Mouse (Mus musculus): ENCODE data around the gene Sacs.
"Not testable (repeated sequence)": the region's sequence is repeated elsewhere in the genome, so short reads cannot be mapped to it uniquely, and the experiment has no call there.

Gene Sacs

DNA sequence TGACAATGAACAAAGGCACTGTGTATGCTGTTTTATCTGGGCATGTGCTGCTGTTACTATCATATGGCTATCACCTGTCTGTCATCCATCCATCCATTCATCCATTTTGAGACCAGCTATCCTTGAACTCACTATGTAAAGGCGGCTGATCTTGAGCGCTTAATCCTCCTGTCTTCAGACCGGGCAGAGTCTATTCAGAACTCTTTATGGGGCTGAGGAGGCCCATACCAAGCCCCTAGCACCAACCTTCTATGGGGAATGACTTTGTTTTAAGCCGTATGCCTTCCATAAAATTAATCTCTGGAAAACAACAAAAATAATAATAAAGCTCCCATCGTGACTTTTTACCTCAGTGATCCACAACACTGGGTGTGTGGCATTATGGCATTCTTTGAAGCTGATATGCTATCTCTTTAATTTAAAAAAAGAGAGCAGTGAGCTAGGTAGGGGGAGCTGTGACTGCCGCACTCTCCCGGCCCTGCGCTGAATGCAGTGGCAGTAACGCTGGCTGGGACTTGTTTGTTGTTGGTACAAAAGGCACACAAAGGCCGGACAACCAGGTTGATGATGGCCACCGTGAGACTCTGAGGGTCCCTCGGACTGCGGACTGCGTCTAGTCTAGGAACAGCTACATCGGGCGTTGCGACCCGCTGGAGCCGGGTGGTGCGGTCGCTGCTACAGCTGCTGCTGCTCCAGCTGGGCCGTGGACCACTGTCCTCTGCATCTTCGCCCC lies at the start of gene Sacs:
Gene Sacs, plus strand, starts transcription at position 464 of the 733 bp plus-strand sequence.
- DNase-seq (ENCODE audit: low spot score in 2 of 2) = peak; percentile 33 to 43

- no peak for DNase-seq (ENCODE audit: low spot score in 2 of 2)
These were observed 47.3 kb upstream of the Sacs start for GRCm38 (mm10) chr14:61090955-61091354.

GRCm38 (mm10) chr14:61092073-61092472 lies 46.2 kb upstream of the Sacs start:
- DNase-seq (ENCODE audit: low spot score in 2 of 2) = no peak

- no peak for DNase-seq (ENCODE audit: low spot score in 2 of 2)
These were observed 40.2 kb upstream of the Sacs start for GRCm38 (mm10) chr14:61097974-61098625.

DNA sequence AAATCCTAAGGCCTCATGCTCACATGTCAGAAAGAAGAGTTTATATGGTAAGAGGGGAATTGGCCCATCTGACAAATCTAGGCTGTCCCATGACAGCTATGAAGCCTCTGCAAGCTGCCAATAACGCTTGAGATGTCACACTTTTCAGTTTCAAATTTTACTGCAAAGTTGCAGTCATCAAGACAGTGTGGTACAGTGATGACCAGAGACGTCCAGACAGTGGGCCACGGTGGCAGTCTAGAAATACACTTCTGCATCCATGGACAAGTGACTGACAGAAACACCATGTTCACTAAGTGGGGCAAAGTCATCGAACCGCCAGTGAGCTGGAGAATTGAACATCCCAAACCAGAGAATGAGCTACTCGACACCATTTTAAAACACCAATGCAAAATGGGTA lies 37.5 kb upstream of the Sacs start:
- DNase-seq (ENCODE audit: low spot score in 2 of 2) = no peak

GRCm38 (mm10) chr14:61106404-61106803 lies 31.9 kb upstream of the Sacs start:
- DNase-seq (ENCODE audit: low spot score in 2 of 2) = no peak

DNA sequence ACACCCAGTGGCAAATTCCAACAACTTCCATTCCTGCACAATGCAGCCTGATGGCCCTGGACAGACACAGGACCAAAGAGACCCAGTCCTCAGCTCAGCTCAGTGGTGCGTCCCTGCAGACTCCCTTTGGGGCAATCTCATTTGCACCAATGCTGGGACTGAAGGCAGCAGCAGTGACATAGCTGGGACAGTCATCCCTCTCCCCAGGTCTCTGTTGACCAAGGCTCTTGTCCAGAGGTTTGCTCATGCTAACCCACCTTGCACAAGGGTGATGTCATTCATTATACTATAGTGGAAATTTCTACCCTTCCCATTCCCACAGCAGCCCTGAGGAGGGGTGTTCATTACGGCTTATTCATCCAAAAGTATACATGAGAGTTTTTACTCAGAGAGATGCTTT lies 29.6 kb upstream of the Sacs start:
- DNase-seq (ENCODE audit: low spot score in 2 of 2) = no peak

GRCm38 (mm10) chr14:61112404-61112803 lies 25.9 kb upstream of the Sacs start:
- DNase-seq (ENCODE audit: low spot score in 2 of 2) = peak; percentile 81 to 87

DNA sequence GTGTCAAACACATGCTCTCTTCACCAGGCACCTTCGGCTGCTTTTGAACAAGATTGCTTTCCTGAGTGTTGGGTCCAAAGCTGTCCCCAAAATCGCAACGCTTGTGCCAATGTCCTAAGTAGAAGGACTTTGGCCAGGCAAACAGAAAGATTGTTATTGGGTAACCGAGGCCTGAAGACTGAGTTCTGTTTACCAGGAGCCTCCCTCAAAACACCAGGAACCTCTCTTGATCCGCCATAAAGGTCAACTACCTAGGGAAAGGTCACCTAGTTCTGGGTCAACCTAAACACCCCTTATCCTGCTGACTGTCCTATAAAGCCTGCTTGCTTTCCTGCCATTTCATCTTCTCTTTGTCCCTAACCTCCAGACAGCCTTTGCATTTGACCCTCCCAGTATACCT lies 13.5 kb upstream of the Sacs start:
- DNase-seq (ENCODE audit: low spot score in 2 of 2) = no peak

- no peak for DNase-seq (ENCODE audit: low spot score in 2 of 2)
These were observed 13.1 kb upstream of the Sacs start for GRCm38 (mm10) chr14:61125201-61125600.

DNA sequence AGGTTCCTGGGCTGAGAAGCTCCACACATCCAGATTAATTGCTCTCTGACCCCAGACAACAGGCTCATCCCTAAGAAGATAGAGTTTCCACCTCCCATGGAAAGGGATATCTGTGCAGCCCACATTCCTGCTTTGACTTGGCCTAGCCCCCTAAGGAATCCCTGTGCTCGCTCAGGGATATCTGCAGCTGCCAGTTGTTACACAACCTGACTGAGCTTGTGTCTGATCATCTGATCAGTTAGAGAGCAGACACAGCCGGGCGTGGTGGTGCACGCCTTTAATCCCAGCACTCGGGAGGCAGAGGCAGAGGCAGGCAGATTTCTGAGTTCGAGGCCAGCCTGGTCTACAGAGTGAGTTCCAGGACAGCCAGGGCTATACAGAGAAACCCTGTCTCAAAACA lies 10.9 kb upstream of the Sacs start:
- DNase-seq (ENCODE audit: low spot score in 2 of 2) = not testable (repeated sequence)

DNA sequence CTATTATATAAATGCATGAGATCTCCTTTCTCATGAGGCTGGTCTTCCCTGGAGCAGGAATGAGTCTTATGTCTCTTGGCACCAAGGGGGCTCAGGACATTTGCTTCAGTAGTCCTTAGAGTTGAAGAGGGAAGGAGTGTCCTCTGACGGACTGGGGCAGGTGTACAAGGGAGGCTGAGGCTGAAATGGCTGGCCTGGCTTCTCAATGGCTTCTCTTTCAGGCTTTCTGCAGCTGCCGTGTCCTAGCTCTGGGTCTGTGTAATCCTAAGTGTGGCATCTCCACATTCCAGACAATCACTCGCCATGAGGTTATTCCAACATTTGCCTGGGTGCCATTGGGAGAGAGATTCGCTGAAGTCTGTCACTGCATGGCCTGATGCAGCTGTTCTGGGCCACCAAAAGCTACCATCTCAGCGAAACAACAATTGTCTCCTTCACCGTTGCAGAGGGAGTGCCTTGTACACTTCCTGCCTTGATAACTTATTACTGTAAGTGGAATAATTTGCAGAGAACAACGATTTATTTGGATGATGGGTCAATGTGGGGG lies 9.2 kb upstream of the Sacs start:
- no peak for DNase-seq (ENCODE audit: low spot score in 2 of 2)

DNA sequence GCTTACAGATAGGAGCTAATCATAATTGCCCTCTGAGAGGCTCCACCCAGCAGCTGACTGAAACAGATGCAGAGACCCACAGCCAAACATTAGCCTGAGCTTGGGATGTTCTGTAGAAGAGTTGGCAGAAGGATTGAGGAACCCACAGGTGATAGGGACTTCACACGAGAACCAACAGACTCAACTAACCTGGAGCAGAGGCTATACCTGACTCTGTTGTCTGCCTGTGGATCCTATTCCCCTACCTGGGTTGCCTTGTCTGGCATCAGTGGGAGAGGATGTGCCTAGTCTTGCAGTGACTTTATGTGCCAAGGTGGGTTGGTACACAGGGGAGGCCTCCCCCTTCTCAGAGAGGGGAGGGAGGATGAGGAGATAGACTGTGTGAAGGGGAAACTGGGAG lies 5.7 kb upstream of the Sacs start:
- no peak for DNase-seq (ENCODE audit: low spot score in 2 of 2)

DNA sequence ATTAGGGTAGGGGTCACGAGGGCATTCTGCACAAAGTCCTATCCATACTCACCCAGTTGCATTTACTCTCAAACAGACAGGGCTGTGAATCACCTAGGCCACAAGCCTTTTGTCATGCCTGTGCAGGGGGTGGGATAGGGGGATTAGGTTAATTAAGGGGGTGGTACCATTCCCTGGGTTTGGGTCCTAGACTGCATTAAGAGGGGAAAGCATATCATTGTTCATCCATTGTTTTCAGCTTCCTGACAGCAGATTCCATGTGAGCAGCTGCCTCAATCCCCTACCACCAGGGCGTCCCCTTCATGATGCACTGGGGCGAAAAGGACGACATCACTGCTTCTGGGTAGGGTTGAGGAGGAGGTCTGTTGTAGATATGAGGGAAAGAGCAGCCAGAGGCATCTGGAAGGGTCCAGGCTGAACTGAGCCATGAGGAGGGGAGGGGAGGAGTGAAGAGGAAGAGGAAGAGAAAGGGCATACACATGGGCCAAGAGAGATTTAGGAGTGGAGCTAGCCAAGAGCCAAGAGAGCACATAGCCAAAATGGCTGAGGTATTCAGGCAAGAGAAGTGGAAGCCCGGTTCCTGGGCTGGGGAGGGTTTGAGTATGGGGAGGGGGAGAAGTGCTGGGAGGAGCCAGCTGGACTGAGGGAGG lies 3.8 kb upstream of the Sacs start:
- DNase-seq (ENCODE audit: low spot score in 2 of 2) = no peak

DNA sequence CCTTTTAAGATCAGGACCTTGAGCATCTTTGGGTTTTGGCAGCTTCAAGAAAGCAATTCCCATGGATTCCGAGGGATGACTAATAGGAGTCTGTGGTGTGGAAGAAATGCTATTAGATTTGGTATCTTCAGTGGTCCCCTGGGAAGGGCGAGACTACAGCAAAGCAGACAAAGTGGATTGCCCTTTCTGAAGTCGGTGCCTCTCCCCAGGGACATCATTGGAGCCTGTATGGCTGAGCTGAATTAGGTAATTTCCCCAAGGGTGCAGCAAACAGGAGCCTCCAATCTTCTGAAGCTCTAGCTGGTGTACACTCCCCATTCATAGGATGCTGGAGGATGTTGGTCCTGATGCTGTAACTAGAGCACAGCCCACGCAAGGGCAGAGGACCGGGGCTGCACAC lies 847 bp upstream of the Sacs start:
- DNase-seq (ENCODE audit: low spot score in 2 of 2) = no peak

DNA sequence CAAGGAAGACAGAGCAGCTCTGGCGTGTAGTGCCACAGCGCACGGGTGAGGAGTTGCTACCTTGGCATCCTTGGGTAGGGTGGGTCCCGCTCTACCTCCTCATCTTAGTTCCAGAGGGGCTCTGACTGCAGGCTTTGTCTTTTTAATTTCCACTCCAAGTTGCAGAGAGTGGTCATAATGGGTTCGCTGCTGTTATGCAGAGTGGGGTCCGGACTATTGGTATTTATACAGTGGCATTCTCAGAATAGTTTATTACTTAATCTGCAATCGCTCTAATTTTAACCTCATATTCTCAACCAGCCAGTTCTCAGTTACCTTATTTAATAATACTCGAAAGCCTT lies 440 bp downstream of the Sacs start:
- DNase-seq (ENCODE audit: low spot score in 2 of 2) = no peak

- no peak for DNase-seq (ENCODE audit: low spot score in 2 of 2)
These were observed 5.1 kb downstream of the Sacs start for GRCm38 (mm10) chr14:61143358-61143757.

DNA sequence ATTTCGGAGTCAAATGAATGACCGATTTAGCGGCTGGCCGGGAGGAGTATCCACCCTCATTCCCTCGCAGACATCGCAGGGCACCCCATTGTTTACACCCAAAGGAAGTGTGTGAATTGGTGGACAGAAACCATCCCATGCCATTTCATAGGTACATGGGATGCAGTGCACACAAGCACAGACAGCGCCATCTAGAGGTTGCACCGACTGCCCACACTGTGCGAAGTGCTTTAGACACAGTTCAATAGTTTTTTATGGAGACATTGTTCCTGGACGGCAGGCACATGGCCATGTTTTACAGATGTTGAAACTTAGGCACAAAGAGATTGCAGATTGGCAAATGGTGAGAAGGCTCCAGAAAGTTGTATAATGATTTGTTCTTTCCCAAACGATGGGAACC lies 5.6 kb downstream of the Sacs start:
- DNase-seq (ENCODE audit: low spot score in 2 of 2) = no peak

DNA sequence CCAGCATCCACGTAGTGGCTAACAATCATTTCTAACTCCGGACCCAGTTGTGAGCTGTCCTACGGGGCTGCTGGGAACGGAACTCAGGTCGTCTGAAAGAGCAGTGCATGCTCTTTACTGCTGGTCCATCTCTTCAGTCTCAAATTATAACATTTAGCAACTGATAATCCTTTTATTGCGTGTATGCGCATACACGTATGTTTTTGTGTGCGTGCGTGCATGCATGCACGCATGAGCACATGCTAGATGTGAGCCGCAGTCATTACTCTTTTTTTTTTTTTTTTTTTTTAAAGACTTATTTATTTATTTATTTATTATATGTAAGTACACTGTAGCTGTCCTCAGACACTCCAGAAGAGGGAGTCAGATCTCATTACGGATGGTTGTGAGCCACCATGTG lies 12.2 kb downstream of the Sacs start:
- not testable (repeated sequence) for DNase-seq (ENCODE audit: low spot score in 2 of 2)

DNA sequence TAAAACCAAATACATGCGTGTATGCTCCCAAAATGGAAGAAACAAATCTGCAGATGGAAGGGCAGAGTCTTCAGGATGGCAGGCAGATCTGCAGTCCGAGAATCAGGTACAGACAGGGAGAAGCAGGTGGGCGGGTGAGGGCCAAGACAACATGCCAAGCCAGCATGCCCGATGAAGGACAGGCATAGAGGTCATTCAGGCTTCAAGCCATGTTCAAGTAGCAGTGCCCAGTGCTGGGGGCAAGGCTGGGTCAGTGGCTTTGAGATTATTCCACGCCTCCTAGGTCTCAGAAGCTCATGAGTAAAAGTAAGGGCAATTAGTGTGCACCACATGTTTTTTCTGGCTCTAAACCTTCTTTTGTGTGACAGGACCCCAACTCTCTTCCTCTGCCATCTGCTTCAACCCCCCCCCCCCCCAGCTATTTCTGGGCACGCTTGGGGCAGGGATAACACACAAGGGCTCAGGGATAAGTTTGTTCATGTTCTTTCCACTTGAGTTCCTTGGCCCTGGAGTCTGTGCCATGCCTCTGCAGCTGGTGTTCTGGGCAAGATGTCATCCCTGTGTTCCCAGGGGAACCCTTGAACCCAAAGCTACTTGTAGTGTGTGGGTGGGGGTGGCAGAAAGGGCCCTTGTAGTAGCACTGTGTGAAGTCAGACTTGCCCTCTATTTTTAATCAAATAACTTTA lies 16.8 kb downstream of the Sacs start:
- peak in 1 of 2 experiments; percentile 67 for DNase-seq (ENCODE audit: low spot score in 2 of 2)

DNA sequence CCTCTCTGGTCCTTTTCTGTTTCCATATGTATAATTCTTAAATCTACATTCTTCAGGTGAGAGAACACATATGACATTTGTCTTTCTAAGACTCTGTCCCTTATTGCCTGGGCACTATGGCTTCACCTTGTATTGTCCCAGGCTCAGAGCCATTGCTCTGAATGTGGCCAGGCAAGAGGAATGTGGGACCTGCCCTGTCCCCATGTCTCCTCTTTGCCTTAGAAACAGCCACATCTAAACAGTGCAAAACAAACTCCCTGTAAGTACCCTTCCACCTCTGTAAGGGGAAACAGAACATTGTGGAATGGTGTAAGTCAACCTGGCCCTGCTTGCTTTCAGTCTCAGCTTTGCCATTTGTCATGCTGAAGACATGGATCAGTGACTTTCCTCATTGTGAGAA lies 17.4 kb downstream of the Sacs start:
- DNase-seq (ENCODE audit: low spot score in 2 of 2) = no peak

DNA sequence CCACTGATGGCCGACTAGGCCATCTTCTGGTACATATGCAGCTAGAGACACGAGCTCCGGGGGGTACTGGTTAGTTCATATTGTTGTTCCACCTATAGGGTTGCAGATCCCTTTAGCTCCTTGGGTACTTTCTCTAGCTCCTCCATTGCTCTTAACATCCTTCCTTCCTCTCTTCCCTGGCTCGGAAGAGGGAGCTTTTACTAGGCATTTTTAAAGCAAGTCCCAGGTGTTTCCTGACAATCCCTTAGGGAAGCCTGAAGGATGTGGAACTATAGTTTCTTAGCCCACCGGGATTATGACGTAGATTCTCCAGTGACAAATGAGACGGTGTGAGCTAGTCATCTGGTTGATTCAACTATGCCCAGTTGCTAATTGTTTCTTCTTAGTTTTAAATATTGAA lies 19.2 kb downstream of the Sacs start:
- DNase-seq (ENCODE audit: low spot score in 2 of 2) = not testable (repeated sequence)

Measured in cerebellum, postnatal 4 days (tissue).